Mouse (Mus musculus) brain, embryonic 14.5 days (tissue): ENCODE results near the gene Fads2.

ENCODE experiments used
- CTCF ChIP-seq: fragments of 200-500 bp; IDR thresholded peaks from 2 replicates; pipeline ENCODE4 v1.5.1; 2012; ENCODE audit warnings: inconsistent platforms, mild to moderate bottlenecking, moderate library complexity, borderline replicate concordance; ENCODE audit not compliant: insufficient read depth, insufficient read length; ENCODE audit errors: extremely low read depth
- POLR2A ChIP-seq: fragments of 200-500 bp; IDR thresholded peaks from 2 replicates; pipeline ENCODE4 v1.6.1; 2012; ENCODE audit warnings: mild to moderate bottlenecking, inconsistent platforms, borderline replicate concordance; ENCODE audit not compliant: poor library complexity, insufficient read depth, insufficient read length, severe bottlenecking; ENCODE audit errors: extremely low read depth

DNA sequence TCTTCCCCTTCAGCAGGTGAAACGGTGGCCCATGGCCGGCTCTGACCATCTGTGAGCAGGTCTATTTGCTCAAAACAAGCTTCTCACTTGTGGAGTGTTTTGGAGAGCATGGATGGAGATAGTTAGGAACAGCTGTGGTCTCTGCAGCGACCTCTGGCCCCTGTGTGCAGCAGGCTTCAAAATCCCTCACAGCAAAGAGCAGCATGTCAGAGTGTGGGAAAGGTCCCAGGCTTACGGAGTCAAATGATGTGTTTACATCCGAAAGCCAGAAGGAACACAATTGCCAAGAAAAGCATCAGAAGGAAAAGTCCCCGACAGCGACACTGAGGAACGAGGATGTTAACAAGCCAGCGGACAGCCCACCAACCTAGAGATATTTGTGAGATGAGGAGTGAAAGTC lies 16.1 kb downstream of the Fads2 start:
- TF ChIP-seq CTCF (no peak), POLR2A (no peak)
